Mouse (Mus musculus): ENCODE results near the gene Cep95. TPM values are rescaled to one million over a fixed set of nuclear protein-coding genes. Genes with fewer than 3 reads are reported as not detected.

Cep95 gene
- total and polyA plus RNA-seq, 3 experiments: 17.5 to 21.7 (median 19.3) TPM

- dilution Hi-C loops (cut with MboI; ENCODE audit: extremely low pct_ligation_motif_present, extremely low pct_unique_long_range_greater_than_20kb, low sequenced_read_pairs) (no loop called here), in situ Hi-C loops (cut with MboI; ENCODE audit: low pct_ligation_motif_present, low pct_unique_long_range_greater_than_20kb, low sequenced_read_pairs) (no loop called here)
- Histone ChIP-seq H3K36me3 (replicated peaks in 1 of 2; ENCODE audit: control insufficient read depth in 1 of 2, insufficient read depth in 1 of 2, low read length in 1 of 2) (peaks cover 53 to 67% of the 10 kb centered on the region in 2 experiments), H3K27ac (ENCODE audit: insufficient read depth, low read depth) (no peak overlapping the region), H3K79me2 (replicated peaks; ENCODE audit: control insufficient read depth, extremely low read depth, insufficient read depth, poor library complexity, severe bottlenecking) (peaks cover 36% of the 10 kb centered on the region), H3K4me1 (ENCODE audit: control insufficient read depth in 1 of 2, insufficient read depth in 2 of 2) (peaks cover 4 to 38% of the 10 kb centered on the region in 2 experiments; a peak in 2 of 4 replicates), H3K9me3 (replicated peaks; ENCODE audit: low read length) (no peaks in the 10 kb centered on the region), H3K4me2 (ENCODE audit: insufficient read depth, low read depth, poor library complexity, severe bottlenecking) (peak overlapping the region; percentile 100; the same call in 1 of the 2 replicates), H3K9ac (ENCODE audit: insufficient read depth, low read depth) (peak overlapping the region; percentile 89), H3K4me3 (replicated peaks in 1 of 3; ENCODE audit: low read depth in 2 of 3, low read length in 2 of 3, poor library complexity in 1 of 3) (peak overlapping the region in 2 of 3 experiments; percentile 44 to 74), H3K27me3 (replicated peaks) (no peaks in the 10 kb centered on the region)
- no peak for DNase-seq (ENCODE audit: extremely low read depth)
- TF ChIP-seq HCFC1 (IDR thresholded peaks at IDR 0.05; ENCODE audit: low read depth, low read length): no peak
- no peak for TF ChIP-seq NELFE (IDR thresholded peaks at IDR 0.05; ENCODE audit: low read depth, low read length)
- no peak for TF ChIP-seq ZKSCAN1 (IDR thresholded peaks at IDR 0.05; ENCODE audit: borderline replicate concordance, low read depth, low read length)
- no peak for TF ChIP-seq ZC3H11A (IDR thresholded peaks at IDR 0.05; ENCODE audit: low read depth, low read length)
- TF ChIP-seq UBTF (IDR thresholded peaks at IDR 0.05; ENCODE audit: low read depth, low read length): no peak
- no peak for TF ChIP-seq IRF4 (IDR thresholded peaks at IDR 0.05; ENCODE audit: low read depth, low read length)
- no peak for TF ChIP-seq MYC (IDR thresholded peaks at IDR 0.05; ENCODE audit: low read depth, low read length)
- TF ChIP-seq RAD21 (IDR thresholded peaks at IDR 0.05; ENCODE audit: low read depth, low read length): no peak
- TF ChIP-seq CTCF (conservative IDR thresholded peaks at IDR 0.05 in 1 of 2, IDR thresholded peaks at IDR 0.05 in 1 of 2; ENCODE audit: low read depth in 2 of 2, low read length in 2 of 2): no peak
- TF ChIP-seq MAX (IDR thresholded peaks at IDR 0.05; ENCODE audit: low read length): no peak
Observed at GRCm38 (mm10) chr11:106778132-106778531, 10.9 kb upstream of the Cep95 start.

- H3K79me2 ChIP-seq (replicated peaks; ENCODE audit: control insufficient read depth, extremely low read depth, insufficient read depth, poor library complexity, severe bottlenecking): peaks cover 42% of the 10 kb centered on the region
- dilution Hi-C loops (cut with MboI; ENCODE audit: extremely low pct_ligation_motif_present, extremely low pct_unique_long_range_greater_than_20kb, low sequenced_read_pairs): no loop called here
- peak overlapping the region; percentile 92 for H3K27ac ChIP-seq (ENCODE audit: insufficient read depth, low read depth)
- no peaks in the 10 kb centered on the region for H3K27me3 ChIP-seq (replicated peaks)
- peak overlapping the region; percentile 10; the same call in 1 of the 2 replicates for H3K4me2 ChIP-seq (ENCODE audit: insufficient read depth, low read depth, poor library complexity, severe bottlenecking)
- no peak for TF ChIP-seq KAT2A (IDR thresholded peaks at IDR 0.05; ENCODE audit: insufficient replicate concordance, low read length)
- TF ChIP-seq POLR2A (IDR thresholded peaks at IDR 0.05; ENCODE audit: low read depth, low read length): no peak
- TF ChIP-seq ZNF384 (IDR thresholded peaks at IDR 0.05; ENCODE audit: low read depth, low read length): peak; percentile 79
- no peak for TF ChIP-seq USF2 (conservative IDR thresholded peaks at IDR 0.05; ENCODE audit: low read depth, low read length)
- in situ Hi-C loops (cut with MboI; ENCODE audit: low pct_ligation_motif_present, low pct_unique_long_range_greater_than_20kb, low sequenced_read_pairs): no loop called here
- peaks cover 52 to 67% of the 10 kb centered on the region in 2 experiments for H3K36me3 ChIP-seq (replicated peaks in 1 of 2; ENCODE audit: control insufficient read depth in 1 of 2, insufficient read depth in 1 of 2, low read length in 1 of 2)
- peak overlapping the region; percentile 74 to 95 (median 76) for H3K4me3 ChIP-seq (replicated peaks in 1 of 3; ENCODE audit: low read depth in 2 of 3, low read length in 2 of 3, poor library complexity in 1 of 3)
- H3K9me3 ChIP-seq (replicated peaks; ENCODE audit: low read length): no peaks in the 10 kb centered on the region
- H3K9ac ChIP-seq (ENCODE audit: insufficient read depth, low read depth): peak overlapping the region; percentile 89
- DNase-seq (ENCODE audit: extremely low read depth): no peak
- peaks cover 4 to 44% of the 10 kb centered on the region in 2 experiments; a peak in 2 of 4 replicates for H3K4me1 ChIP-seq (ENCODE audit: control insufficient read depth in 1 of 2, insufficient read depth in 2 of 2)
Observed at GRCm38 (mm10) chr11:106778589-106779387, 10.3 kb upstream of the Cep95 start.
